Mouse (Mus musculus): ENCODE measurements around the gene Gipc3. TPM values are rescaled to one million over a fixed set of nuclear protein-coding genes. Genes with fewer than 3 reads are reported as not detected.
A peak's percentile ranks its signal among the peaks of the same experiment; 100 is the strongest.

The Gipc3 gene
- polyA plus RNA-seq, 1 experiment, result not detected

GRCm38 (mm10) chr10:81320550-81321347 lies 22.3 kb downstream of the Gipc3 start, which contains the start of gene Cactin:
TSS of gene Cactin (plus strand) at chr10:81321103.
- under 1% methylated on average over 68 of the region's 68 CpGs for WGBS
- H3K4me3 ChIP-seq (ENCODE audit: insufficient read depth, low read depth, low read length), result peak within 1 kb of the TSS; percentile 91
- peaks cover 24% of the 10 kb centered on the region for H3K4me1 ChIP-seq (ENCODE audit: control insufficient read depth, insufficient read depth, low read length)
- peak; percentile 68; the same call in 1 of the 2 replicates for TF ChIP-seq POLR2A (IDR thresholded peaks at IDR 0.05; ENCODE audit: insufficient read depth, low read depth, low read length)
- no peak for TF ChIP-seq CTCF (IDR thresholded peaks at IDR 0.05; ENCODE audit: insufficient read depth, low read depth, low read length)
- peak within 1 kb of the TSS; percentile 99 for H3K27ac ChIP-seq (ENCODE audit: insufficient read depth, low read depth, low read length)

DNA sequence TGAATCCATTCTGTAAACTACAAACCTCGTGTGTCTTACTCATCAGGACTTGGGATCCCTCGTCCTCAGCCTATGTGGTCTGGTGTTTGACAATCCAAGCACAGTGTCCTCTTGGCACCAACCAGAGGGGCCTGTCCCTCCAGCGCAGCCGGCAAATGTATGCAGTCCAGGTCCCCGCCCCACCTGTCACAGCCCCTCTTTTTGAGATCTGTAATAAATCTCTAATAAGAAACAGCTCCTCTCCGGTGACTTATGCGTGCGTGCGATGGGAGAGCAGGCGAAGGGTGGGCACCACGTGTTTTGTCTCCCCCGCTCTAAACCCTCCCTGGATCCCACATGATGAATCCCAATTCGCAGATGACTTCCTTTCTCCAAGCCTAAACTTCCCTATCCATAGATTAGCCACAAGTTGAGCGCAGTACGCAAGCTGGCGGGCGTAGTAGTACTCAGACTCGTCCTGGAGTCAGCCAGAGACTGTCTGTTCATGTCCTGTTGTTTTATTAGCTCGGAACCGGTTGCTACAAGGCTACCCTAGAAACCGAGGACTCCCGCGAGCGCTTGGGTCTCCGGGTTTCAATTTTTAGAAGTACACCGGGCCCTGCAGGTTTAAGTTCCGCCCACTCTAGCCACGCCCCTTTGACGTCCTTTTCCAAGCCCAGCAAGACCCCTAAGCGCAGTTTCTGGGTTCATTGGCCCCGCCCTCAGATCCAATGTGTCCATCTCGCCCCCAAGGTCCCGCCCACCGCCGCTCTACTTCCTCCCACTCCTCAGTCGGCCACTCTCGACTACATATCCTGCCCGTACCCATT lies 23.1 kb downstream of the Gipc3 start:
- Histone ChIP-seq H3K27ac (ENCODE audit: insufficient read depth, low read depth, low read length) (peak overlapping the region; percentile 99), H3K4me3 (ENCODE audit: insufficient read depth, low read depth, low read length) (peak overlapping the region; percentile 91), H3K4me1 (ENCODE audit: control insufficient read depth, insufficient read depth, low read length) (peaks cover 24% of the 10 kb centered on the region)
- under 1% methylated on average over 38 of the region's 38 CpGs for WGBS
- TF ChIP-seq POLR2A (IDR thresholded peaks at IDR 0.05; ENCODE audit: insufficient read depth, low read depth, low read length) (no peak), CTCF (IDR thresholded peaks at IDR 0.05; ENCODE audit: insufficient read depth, low read depth, low read length) (no peak)

GRCm38 (mm10) chr10:81319330-81319699 lies 23.8 kb downstream of the Gipc3 start:
- Histone ChIP-seq H3K27ac (ENCODE audit: insufficient read depth, low read depth, low read length) (0 out of 2 replicates have a peak overlapping the region, but pooled peaks have one; percentile 99), H3K4me3 (ENCODE audit: insufficient read depth, low read depth, low read length) (no peak overlapping the region), H3K4me1 (ENCODE audit: control insufficient read depth, insufficient read depth, low read length) (peaks cover 24% of the 10 kb centered on the region)
- 30% methylated on average over 8 of the region's 8 CpGs for WGBS
- TF ChIP-seq CTCF (IDR thresholded peaks at IDR 0.05; ENCODE audit: insufficient read depth, low read depth, low read length) (no peak), POLR2A (IDR thresholded peaks at IDR 0.05; ENCODE audit: insufficient read depth, low read depth, low read length) (no peak)

DNA sequence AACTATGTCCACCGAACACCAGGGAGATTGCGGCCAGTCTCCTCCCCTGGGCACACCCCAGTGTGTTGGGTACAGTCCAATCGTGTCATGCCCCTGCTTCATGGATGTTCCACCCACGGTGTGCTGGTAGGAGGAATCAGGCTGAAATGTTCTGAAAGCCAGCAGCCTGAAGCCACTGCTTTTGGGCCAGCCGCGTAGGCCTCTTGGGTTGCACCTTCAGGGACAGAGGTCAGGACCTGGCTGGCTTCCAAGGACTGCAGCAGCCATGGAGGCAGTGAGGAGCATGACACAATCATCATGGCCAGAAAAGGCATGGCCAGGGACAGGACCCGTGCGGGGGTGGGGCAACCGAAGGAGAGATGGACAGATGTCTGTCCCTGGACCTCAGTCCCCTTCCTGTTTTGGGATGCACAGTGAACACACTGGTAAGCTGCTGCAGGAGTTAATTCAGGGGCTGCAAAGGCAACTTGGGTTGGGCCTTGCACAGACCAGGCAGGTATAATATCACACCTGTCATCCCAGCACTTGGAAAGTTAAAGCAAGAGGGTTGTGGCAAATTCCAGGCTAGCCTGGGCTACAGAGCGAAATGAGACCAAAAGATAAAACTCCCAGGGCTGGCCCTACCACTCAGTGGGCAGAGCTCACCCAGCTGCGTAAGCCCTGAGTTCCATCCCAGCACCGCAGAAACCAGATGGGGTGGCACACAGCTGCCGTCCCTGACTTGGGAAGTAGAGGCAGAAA lies 24.3 kb downstream of the Gipc3 start:
- peaks cover 24% of the 10 kb centered on the region for H3K4me1 ChIP-seq (ENCODE audit: control insufficient read depth, insufficient read depth, low read length)
- no peak overlapping the region for H3K4me3 ChIP-seq (ENCODE audit: insufficient read depth, low read depth, low read length)
- H3K27ac ChIP-seq (ENCODE audit: insufficient read depth, low read depth, low read length), result no peak overlapping the region
- TF ChIP-seq CTCF (IDR thresholded peaks at IDR 0.05; ENCODE audit: insufficient read depth, low read depth, low read length) (0 out of 2 replicates have a peak, but pooled peaks have one; percentile 4), POLR2A (IDR thresholded peaks at IDR 0.05; ENCODE audit: insufficient read depth, low read depth, low read length) (no peak)
- WGBS, result 75% methylated on average over 13 of the region's 13 CpGs

GRCm38 (mm10) chr10:81317273-81317672 lies 25.8 kb downstream of the Gipc3 start:
- 33% methylated on average over 20 of the region's 20 CpGs for WGBS
- TF ChIP-seq CTCF (IDR thresholded peaks at IDR 0.05; ENCODE audit: insufficient read depth, low read depth, low read length) (no peak), POLR2A (IDR thresholded peaks at IDR 0.05; ENCODE audit: insufficient read depth, low read depth, low read length) (no peak)
- no peak overlapping the region for H3K27ac ChIP-seq (ENCODE audit: insufficient read depth, low read depth, low read length)

DNA sequence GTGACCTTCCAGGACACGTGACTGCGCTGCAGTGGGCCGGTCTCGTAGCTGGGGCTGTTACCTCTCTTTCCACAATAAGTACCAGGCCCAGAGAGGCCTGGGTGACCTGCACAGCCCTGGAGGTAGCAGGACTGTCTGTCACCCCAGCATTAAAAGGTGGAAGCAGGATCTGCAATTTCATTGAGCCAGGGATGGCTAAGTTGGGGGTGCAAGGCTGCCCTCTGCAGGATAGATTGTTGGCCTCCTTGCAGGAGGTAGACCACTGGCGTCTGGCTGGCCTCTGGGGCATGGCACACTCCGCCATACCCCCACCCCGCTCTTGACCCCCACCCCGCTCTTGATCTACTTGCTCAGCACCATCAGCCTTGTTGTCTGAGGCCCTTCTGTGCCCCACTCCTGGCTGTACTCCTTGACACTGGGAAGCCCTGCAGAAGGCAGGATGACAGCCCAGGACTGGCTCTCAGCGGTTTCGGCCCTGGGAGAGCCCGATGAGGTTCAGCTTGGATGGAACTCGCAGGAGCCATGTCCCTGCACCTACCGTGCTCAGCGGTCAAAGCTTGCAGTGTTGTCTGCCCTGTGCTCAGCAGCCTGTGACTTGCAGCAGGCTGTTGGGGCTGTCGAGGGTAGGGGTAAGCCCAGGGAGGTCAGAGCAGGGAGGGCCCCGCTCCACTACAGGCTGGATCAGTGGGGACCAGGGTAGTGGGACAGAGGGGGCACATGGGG lies 26.6 kb downstream of the Gipc3 start:
- Histone ChIP-seq H3K4me3 (ENCODE audit: insufficient read depth, low read depth, low read length) (no peak overlapping the region), H3K27ac (ENCODE audit: insufficient read depth, low read depth, low read length) (no peak overlapping the region), H3K4me1 (ENCODE audit: control insufficient read depth, insufficient read depth, low read length) (peaks cover 19% of the 10 kb centered on the region)
- TF ChIP-seq CTCF (IDR thresholded peaks at IDR 0.05; ENCODE audit: insufficient read depth, low read depth, low read length), result no peak
- no peak for TF ChIP-seq POLR2A (IDR thresholded peaks at IDR 0.05; ENCODE audit: insufficient read depth, low read depth, low read length)
- WGBS, result 49% methylated on average over 16 of the region's 16 CpGs

More at GRCm38 (mm10) chr10:81317273-81317672, 25.8 kb downstream of the Gipc3 start:
- H3K4me3 ChIP-seq (ENCODE audit: insufficient read depth, low read depth, low read length), result no peak overlapping the region
- peaks cover 20% of the 10 kb centered on the region for H3K4me1 ChIP-seq (ENCODE audit: control insufficient read depth, insufficient read depth, low read length)

DNA sequence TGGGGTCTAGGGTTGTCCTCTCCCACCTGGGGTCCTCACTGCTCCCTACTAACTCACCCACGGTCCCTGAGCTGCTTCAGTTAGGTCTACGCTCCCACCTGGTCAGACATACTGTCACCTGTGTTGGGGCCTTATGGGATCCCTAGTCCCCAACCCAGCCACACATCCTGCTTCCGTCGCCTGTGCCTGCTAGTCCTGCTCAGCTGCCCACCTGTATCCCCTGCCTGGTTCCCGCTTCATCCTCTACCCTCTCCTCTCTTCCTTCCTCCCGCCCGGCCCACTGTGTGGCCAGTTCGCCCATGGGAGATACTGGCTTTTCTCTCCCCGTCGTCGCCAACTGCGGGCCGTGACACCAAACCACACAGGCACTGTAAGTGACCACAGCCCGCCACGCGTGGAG lies 27.5 kb downstream of the Gipc3 start:
- WGBS, result 93% methylated on average over 16 of the region's 16 CpGs
- Histone ChIP-seq H3K27ac (ENCODE audit: insufficient read depth, low read depth, low read length) (no peak overlapping the region), H3K4me3 (ENCODE audit: insufficient read depth, low read depth, low read length) (no peak overlapping the region), H3K4me1 (ENCODE audit: control insufficient read depth, insufficient read depth, low read length) (peaks cover 19% of the 10 kb centered on the region)
- TF ChIP-seq CTCF (IDR thresholded peaks at IDR 0.05; ENCODE audit: insufficient read depth, low read depth, low read length), result no peak
- TF ChIP-seq POLR2A (IDR thresholded peaks at IDR 0.05; ENCODE audit: insufficient read depth, low read depth, low read length), result no peak

DNA sequence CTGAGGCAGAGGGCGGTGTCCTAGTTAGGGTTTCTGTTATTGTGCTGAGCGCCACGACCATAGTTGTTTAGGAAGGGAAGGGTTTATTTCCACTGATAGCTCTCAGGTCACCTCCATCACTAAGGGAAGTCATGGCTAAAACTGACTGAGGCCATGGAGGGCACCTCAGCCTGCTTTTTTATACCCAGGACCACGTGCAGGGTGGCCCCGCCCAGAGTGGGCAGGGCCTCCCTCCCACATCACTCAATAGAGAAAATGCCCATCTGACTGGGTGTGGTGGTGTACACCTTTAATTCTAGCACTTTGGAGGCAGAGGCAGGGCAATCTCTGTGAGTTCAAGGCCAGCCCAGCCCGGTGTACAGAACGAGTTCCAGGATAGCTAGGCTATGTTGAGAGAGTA lies 28.9 kb downstream of the Gipc3 start:
- H3K4me1 ChIP-seq (ENCODE audit: control insufficient read depth, insufficient read depth, low read length), result peaks cover 7% of the 10 kb centered on the region; the same call in 1 of the 2 replicates
- WGBS, result 80% methylated on average over 7 of the region's 7 CpGs
- no peak overlapping the region for H3K4me3 ChIP-seq (ENCODE audit: insufficient read depth, low read depth, low read length)
- no peak overlapping the region for H3K27ac ChIP-seq (ENCODE audit: insufficient read depth, low read depth, low read length)
- TF ChIP-seq CTCF (IDR thresholded peaks at IDR 0.05; ENCODE audit: insufficient read depth, low read depth, low read length) (no peak), POLR2A (IDR thresholded peaks at IDR 0.05; ENCODE audit: insufficient read depth, low read depth, low read length) (no peak)

Measured in olfactory bulb, adult 2 months (tissue).